Mouse (Mus musculus): ENCODE results near the gene Vgll4. TPM values are rescaled to one million over a fixed set of nuclear protein-coding genes. Genes with fewer than 3 reads are reported as not detected.
A peak's percentile ranks its signal among the peaks of the same experiment; 100 is the strongest.

Gene Vgll4
- polyA plus RNA-seq, 1 experiment from 2014 or later = 54.8 TPM

DNA sequence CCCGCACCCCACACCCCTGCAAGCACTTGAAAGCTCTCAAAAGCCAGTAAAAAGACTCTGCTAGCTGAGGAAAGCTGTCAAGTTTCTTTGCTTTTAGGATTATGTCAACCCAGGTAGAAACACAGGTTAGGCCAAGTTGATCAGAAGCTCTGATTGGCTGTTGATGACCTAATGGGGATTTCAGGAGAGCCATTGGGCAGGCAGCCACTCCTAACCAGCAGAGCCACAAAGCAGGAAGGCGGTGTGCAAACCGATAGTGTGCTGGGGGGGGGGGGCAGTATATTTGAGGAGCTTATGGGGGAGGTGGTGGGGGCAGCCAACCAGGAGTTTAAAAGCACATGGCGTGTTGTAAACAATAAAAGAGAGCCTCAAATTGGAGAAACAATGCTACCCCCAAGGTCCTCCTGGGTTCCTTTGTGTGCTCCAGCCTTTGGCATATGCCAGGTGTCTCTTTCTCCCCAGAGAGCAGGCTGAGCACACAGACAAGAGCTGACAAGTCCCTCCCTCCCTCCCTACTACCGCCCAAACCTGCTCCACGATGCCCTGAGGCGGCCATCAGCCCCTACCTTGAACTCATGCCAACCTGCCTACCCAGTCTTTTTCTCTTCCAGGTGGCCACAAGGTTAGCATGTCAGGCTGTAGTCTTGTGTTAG lies 18.3 kb upstream of the Vgll4 start:
- no peak overlapping the region for H3K4me2 ChIP-seq
- no peaks in the 10 kb centered on the region for H3K36me3 ChIP-seq (ENCODE audit: control insufficient read depth, insufficient read depth, low read length)
- H3K27ac ChIP-seq (ENCODE audit: low read depth, low read length) = no peak overlapping the region
- H3K4me3 ChIP-seq (ENCODE audit: low read depth, low read length) = no peak overlapping the region
- no peak for ATAC-seq (ENCODE audit: low FRiP score)
- no peaks in the 10 kb centered on the region for H3K9me3 ChIP-seq (ENCODE audit: control insufficient read depth, low read length)
- WGBS = 79% methylated on average over 7 of the region's 7 CpGs
- H3K4me1 ChIP-seq (ENCODE audit: control insufficient read depth, insufficient read depth, low read length) = no peaks in the 10 kb centered on the region
- H3K27me3 ChIP-seq (ENCODE audit: control insufficient read depth, insufficient read depth, low read length) = no peaks in the 10 kb centered on the region
- H3K9ac ChIP-seq (ENCODE audit: low read length) = no peak overlapping the region
- DNase-seq (ENCODE audit: low spot score, missing footprints) = no peak

DNA sequence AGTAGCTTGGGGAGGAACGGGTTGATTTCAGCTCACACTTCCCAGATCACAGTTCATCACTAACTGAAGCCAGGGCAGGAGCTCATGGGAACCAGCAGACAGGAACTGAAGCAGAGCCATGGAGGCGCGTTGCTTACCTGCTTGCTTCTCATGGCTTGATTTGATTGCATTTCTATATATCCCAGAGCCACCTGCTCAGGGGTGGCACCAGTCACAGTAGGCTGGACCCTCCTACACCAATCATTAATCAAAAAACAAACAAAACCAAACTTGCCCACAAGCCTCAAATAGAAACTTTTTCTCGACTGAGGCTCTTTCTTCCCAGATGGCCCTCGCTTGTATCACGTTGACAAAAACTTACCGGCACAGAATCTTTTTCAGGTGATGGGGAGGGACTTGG lies 12.9 kb upstream of the Vgll4 start:
- no peak overlapping the region for H3K4me3 ChIP-seq (ENCODE audit: low read depth, low read length)
- no peaks in the 10 kb centered on the region for H3K27me3 ChIP-seq (ENCODE audit: control insufficient read depth, insufficient read depth, low read length)
- H3K36me3 ChIP-seq (ENCODE audit: control insufficient read depth, insufficient read depth, low read length) = no peaks in the 10 kb centered on the region
- H3K9ac ChIP-seq (ENCODE audit: low read length) = no peak overlapping the region
- 89% methylated on average over 7 of the region's 7 CpGs for WGBS
- DNase-seq (ENCODE audit: low spot score, missing footprints) = no peak
- no peak overlapping the region for H3K27ac ChIP-seq (ENCODE audit: low read depth, low read length)
- ATAC-seq (ENCODE audit: low FRiP score) = no peak
- H3K4me2 ChIP-seq = no peak overlapping the region
- no peaks in the 10 kb centered on the region for H3K9me3 ChIP-seq (ENCODE audit: control insufficient read depth, low read length)
- H3K4me1 ChIP-seq (ENCODE audit: control insufficient read depth, insufficient read depth, low read length) = no peaks in the 10 kb centered on the region

DNA sequence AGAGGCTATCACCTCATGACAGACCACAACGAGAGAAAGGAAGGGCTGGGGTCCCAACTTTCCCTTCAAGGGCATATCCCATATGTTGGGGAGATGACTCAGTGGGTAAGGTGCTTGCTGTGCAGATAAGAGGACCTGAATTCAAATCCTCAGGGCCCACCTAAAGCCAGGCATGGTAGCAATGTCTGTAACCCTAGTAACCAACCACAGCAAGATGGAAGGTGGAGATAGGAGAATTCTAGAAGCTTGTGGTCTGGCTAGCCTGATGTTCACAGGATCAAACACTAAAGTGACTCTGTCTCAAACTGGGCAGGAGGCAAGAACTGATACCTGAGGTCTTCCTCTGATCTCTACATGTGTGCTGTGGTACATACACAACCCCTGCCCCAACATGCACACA lies 9.9 kb upstream of the Vgll4 start:
- no peaks in the 10 kb centered on the region for H3K9me3 ChIP-seq (ENCODE audit: control insufficient read depth, low read length)
- H3K27ac ChIP-seq (ENCODE audit: low read depth, low read length) = no peak overlapping the region
- H3K9ac ChIP-seq (ENCODE audit: low read length) = no peak overlapping the region
- no peaks in the 10 kb centered on the region for H3K36me3 ChIP-seq (ENCODE audit: control insufficient read depth, insufficient read depth, low read length)
- ATAC-seq (ENCODE audit: low FRiP score) (no peak), DNase-seq (ENCODE audit: low spot score, missing footprints) (no peak)
- WGBS = 70% methylated on average over 1 of the region's 1 CpGs
- no peaks in the 10 kb centered on the region for H3K4me1 ChIP-seq (ENCODE audit: control insufficient read depth, insufficient read depth, low read length)
- no peaks in the 10 kb centered on the region for H3K27me3 ChIP-seq (ENCODE audit: control insufficient read depth, insufficient read depth, low read length)
- H3K4me2 ChIP-seq = no peak overlapping the region
- H3K4me3 ChIP-seq (ENCODE audit: low read depth, low read length) = no peak overlapping the region

DNA sequence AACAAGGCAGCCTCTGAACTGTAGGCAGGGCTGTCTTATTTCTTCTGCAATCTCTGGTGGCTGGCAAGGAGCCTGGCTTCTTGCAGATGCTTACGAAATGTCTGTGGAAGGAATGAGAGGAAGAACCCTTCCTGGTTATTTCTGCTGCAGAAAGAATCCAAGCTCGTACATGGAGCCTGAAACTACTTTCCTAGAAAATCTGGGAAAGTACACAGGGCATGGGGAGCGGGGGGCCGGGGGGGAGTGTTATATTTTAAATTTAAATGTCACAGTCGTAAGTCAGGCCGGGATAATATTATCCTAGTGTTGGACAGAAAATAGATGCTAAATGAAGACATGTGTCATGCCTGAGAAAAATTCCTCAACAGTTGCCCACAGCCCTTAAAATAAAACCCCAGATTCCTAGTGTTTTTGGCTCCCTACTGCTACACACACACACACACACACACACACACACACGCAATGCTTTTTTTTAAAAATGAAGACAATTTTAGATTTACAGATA lies 7.2 kb upstream of the Vgll4 start:
- Histone ChIP-seq H3K36me3 (ENCODE audit: control insufficient read depth, insufficient read depth, low read length) (no peaks in the 10 kb centered on the region), H3K4me2 (no peak overlapping the region), H3K27ac (ENCODE audit: low read depth, low read length) (no peak overlapping the region), H3K27me3 (ENCODE audit: control insufficient read depth, insufficient read depth, low read length) (no peaks in the 10 kb centered on the region), H3K9ac (ENCODE audit: low read length) (no peak overlapping the region), H3K9me3 (ENCODE audit: control insufficient read depth, low read length) (no peaks in the 10 kb centered on the region), H3K4me3 (ENCODE audit: low read depth, low read length) (no peak overlapping the region), H3K4me1 (ENCODE audit: control insufficient read depth, insufficient read depth, low read length) (no peaks in the 10 kb centered on the region)
- DNase-seq (ENCODE audit: low spot score, missing footprints) (no peak), ATAC-seq (ENCODE audit: low FRiP score) (no peak)
- 80% methylated on average over 7 of the region's 7 CpGs for WGBS

DNA sequence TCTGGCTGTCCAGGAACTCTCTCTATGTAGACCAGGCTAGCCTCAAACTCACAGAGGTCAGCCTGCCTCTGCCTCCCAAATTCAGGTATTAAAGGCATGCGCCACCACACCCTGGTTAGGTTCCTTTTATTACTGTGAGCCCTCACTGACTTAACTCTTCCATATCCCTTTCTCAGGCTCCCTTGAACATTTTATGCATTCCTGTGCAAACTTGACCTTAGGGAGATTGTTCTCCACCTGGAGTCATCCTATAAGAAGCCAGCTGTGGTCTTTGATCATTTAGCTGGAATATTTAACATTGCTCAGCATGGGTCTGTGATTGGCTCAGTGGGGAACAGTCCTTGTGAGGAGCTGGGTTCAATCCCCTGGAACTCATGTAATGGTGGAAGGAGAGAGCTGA lies 4.5 kb upstream of the Vgll4 start:
- no peak overlapping the region for H3K4me2 ChIP-seq
- H3K36me3 ChIP-seq (ENCODE audit: control insufficient read depth, insufficient read depth, low read length) = no peaks in the 10 kb centered on the region
- H3K4me3 ChIP-seq (ENCODE audit: low read depth, low read length) = no peak overlapping the region
- WGBS = 93% methylated on average over 1 of the region's 1 CpGs
- H3K4me1 ChIP-seq (ENCODE audit: control insufficient read depth, insufficient read depth, low read length) = peaks cover 5% of the 10 kb centered on the region
- no peak overlapping the region for H3K9ac ChIP-seq (ENCODE audit: low read length)
- H3K27me3 ChIP-seq (ENCODE audit: control insufficient read depth, insufficient read depth, low read length) = peaks cover 9% of the 10 kb centered on the region
- no peak for DNase-seq (ENCODE audit: low spot score, missing footprints)
- no peak overlapping the region for H3K27ac ChIP-seq (ENCODE audit: low read depth, low read length)
- no peaks in the 10 kb centered on the region for H3K9me3 ChIP-seq (ENCODE audit: control insufficient read depth, low read length)
- no peak for ATAC-seq (ENCODE audit: low FRiP score)

DNA sequence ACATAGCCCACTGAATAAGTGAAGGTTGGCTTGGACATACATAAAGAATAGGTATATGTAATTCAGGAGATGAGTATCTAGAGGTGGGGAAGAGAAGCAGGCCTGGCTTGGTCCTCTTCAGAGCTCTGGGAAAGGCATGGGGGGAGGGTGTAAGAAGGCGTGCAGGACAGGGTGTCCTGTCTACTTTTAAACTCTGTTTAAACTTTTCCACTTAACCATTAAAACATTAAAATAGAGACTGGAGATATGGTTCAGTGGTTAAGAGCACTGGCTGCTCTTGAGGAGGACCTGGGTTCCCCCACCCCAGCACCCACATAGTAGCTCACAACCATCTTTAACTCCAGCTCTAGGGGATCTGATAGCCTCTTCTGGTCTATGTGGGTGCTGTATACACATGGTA lies 3.2 kb upstream of the Vgll4 start:
- Histone ChIP-seq H3K36me3 (ENCODE audit: control insufficient read depth, insufficient read depth, low read length) (no peaks in the 10 kb centered on the region), H3K27me3 (ENCODE audit: control insufficient read depth, insufficient read depth, low read length) (peaks cover 22% of the 10 kb centered on the region), H3K9me3 (ENCODE audit: control insufficient read depth, low read length) (no peaks in the 10 kb centered on the region), H3K9ac (ENCODE audit: low read length) (no peak overlapping the region), H3K27ac (ENCODE audit: low read depth, low read length) (no peak overlapping the region), H3K4me1 (ENCODE audit: control insufficient read depth, insufficient read depth, low read length) (peaks cover 14% of the 10 kb centered on the region), H3K4me3 (ENCODE audit: low read depth, low read length) (no peak overlapping the region), H3K4me2 (no peak overlapping the region)
- DNase-seq (ENCODE audit: low spot score, missing footprints) = no peak
- WGBS = 78% methylated on average over 1 of the region's 1 CpGs
- no peak for ATAC-seq (ENCODE audit: low FRiP score)

DNA sequence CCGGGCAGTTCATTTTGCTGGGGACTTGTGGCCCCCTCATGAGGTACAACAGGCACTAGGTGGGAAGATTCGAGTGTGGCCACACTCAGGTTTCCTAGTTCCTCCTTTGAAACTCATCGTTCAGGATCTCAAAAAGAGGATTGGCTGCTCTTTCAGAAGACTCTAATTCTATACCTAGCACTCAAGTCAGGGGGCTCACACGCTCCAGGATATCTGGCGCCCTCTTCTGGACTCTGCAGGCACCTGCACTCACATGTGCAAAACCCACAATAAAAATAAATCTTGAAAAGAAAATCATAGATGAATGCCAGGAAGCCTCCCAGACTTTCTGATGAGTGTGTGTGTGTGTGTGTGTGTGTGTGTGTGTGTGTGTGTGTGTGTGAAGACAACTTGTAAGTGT lies 1.1 kb upstream of the Vgll4 start:
- no peak for DNase-seq (ENCODE audit: low spot score, missing footprints)
- peaks cover 30% of the 10 kb centered on the region for H3K27me3 ChIP-seq (ENCODE audit: control insufficient read depth, insufficient read depth, low read length)

DNA sequence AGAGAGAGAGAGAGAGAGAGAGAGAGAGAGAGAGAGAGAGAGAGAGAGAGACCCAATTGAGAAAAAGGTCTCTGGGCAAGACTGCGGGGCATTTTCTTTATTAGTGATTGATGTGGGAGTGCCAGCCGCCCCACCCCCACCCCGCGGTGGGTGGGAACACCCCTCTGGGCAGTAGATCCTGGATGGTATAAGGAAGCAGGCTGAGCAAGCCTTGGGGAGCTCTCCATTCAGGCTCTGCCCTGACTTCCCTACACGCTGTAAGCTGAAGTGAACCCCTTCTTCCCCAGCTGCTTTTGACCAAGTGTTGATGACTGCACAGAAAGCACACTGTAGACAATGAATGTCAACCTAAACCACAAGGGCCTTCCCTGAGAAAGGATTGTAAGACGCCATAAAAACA lies 592 bp upstream of the Vgll4 start:
- WGBS = 24% methylated on average over 6 of the region's 6 CpGs
- H3K27me3 ChIP-seq (ENCODE audit: control insufficient read depth, insufficient read depth, low read length) = peaks cover 30% of the 10 kb centered on the region

More for the DNA sequence above, 1.1 kb upstream of the Vgll4 start:
- no peaks in the 10 kb centered on the region for H3K9me3 ChIP-seq (ENCODE audit: control insufficient read depth, low read length)
- no peak overlapping the region for H3K27ac ChIP-seq (ENCODE audit: low read depth, low read length)
- peaks cover 14% of the 10 kb centered on the region for H3K4me1 ChIP-seq (ENCODE audit: control insufficient read depth, insufficient read depth, low read length)
- no peak overlapping the region for H3K4me2 ChIP-seq
- no peak for ATAC-seq (ENCODE audit: low FRiP score)
- WGBS = 77% methylated on average over 5 of the region's 5 CpGs
- no peak overlapping the region for H3K9ac ChIP-seq (ENCODE audit: low read length)
- H3K36me3 ChIP-seq (ENCODE audit: control insufficient read depth, insufficient read depth, low read length) = no peaks in the 10 kb centered on the region
- H3K4me3 ChIP-seq (ENCODE audit: low read depth, low read length) = no peak overlapping the region

DNA sequence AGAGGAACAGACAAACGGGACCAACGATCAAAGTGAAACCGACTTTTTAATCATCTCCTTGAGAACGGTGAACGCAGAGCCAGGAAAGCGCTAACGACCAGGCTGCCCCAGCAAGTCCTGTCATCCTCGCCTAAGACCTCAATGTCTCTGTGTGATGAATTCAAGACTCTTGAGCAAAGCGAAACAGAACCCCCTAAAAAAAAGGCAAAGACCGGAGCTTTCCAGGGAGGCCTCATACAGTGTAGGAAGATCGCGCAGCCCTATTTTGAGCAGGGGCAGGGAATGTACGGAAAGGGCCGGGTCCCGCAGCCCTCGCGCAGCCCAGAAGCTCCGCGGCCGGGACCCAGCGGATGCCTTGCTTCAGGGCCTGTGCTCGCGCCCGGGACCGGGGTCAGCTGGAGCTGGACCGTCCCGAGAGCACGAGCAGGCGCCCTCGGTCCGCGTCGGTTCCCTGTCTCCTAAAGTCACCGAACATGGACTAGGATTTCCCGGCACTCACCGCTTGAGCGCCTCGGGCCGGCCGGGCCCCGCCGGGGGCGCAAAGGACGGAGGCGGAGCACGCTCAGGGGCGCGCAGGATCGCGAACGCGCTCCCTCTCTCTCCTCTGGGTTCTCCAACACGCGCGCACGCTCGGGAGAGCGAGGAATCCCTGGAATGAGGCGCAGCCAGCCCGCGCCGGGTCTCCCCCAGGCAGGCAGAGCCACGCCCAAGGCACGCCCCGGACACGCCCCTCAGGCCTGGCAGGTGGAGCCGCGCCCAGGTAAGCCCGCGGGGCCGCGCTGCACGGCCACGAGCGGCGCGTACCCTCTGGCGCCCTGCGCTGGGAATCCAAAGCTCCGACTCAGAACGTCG lies 1.2 kb downstream of the Vgll4 start:
- WGBS = under 1% methylated on average over 79 of the region's 82 CpGs
- H3K27me3 ChIP-seq (ENCODE audit: control insufficient read depth, insufficient read depth, low read length) = peaks cover 30% of the 10 kb centered on the region

More for the DNA sequence above, 592 bp upstream of the Vgll4 start:
- Histone ChIP-seq H3K4me3 (ENCODE audit: low read depth, low read length) (no peak overlapping the region), H3K27ac (ENCODE audit: low read depth, low read length) (no peak overlapping the region), H3K9ac (ENCODE audit: low read length) (no peak overlapping the region), H3K9me3 (ENCODE audit: control insufficient read depth, low read length) (no peaks in the 10 kb centered on the region), H3K4me2 (no peak overlapping the region), H3K36me3 (ENCODE audit: control insufficient read depth, insufficient read depth, low read length) (no peaks in the 10 kb centered on the region), H3K4me1 (ENCODE audit: control insufficient read depth, insufficient read depth, low read length) (peaks cover 14% of the 10 kb centered on the region)
- no peak for ATAC-seq (ENCODE audit: low FRiP score)
- no peak for DNase-seq (ENCODE audit: low spot score, missing footprints)

More for the DNA sequence above, 1.2 kb downstream of the Vgll4 start:
- H3K4me2 ChIP-seq = peak overlapping the region; percentile 100
- H3K4me3 ChIP-seq (ENCODE audit: low read depth, low read length) = peak overlapping the region; percentile 63
- H3K9ac ChIP-seq (ENCODE audit: low read length) = peak overlapping the region; percentile 54
- H3K36me3 ChIP-seq (ENCODE audit: control insufficient read depth, insufficient read depth, low read length) = no peaks in the 10 kb centered on the region
- peaks cover 14% of the 10 kb centered on the region for H3K4me1 ChIP-seq (ENCODE audit: control insufficient read depth, insufficient read depth, low read length)
- ATAC-seq (ENCODE audit: low FRiP score) = peak; percentile 73
- H3K9me3 ChIP-seq (ENCODE audit: control insufficient read depth, low read length) = no peaks in the 10 kb centered on the region
- DNase-seq (ENCODE audit: low spot score, missing footprints) = peak; percentile 97
- no peak overlapping the region; the same call in 1 of the 2 replicates for H3K27ac ChIP-seq (ENCODE audit: low read depth, low read length)

Measured in midbrain, embryonic 11.5 days (tissue).